Mouse (Mus musculus) erythroblast, embryonic 14.5 days (primary cell): ENCODE data around the gene Ubb.

Source experiments
- GATA1 ChIP-seq: IDR thresholded peaks from 2 replicates; pipeline ENCODE4 v1.6.1; 2012; ENCODE audit warnings: low read length, inconsistent platforms, mixed read lengths
- TAL1 ChIP-seq: IDR thresholded peaks from 3 replicates; pipeline ENCODE4 v1.6.1; 2012; ENCODE audit warnings: low read length, inconsistent platforms, mixed read lengths

DNA sequence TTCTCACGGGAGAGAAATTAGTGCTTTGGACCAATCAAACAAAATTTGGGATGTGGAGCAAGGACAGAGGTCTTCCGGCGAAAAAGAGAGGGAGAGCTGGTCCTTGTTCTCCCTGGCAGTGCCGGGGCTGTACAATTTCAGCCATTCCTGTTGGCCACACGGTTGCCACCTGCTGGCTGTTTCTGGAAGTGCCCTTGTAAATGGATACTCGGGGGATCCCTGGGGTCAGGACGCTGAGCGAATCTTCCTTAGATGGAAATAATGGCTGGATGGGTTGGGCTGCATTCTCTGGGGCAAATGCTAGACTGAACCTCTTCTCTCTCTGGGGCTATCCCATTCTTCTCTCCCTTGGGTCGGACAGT, 24.3 kb downstream of the Ubb start:
- TF ChIP-seq TAL1 (no peak), GATA1 (no peak)
